Comparison of ENCODE assay signal across 22 mouse cellular contexts in genomic region chr13:94862491-94863230, GRCm38 (mm10). TPM values are rescaled to one million over a fixed set of nuclear protein-coding genes. Genes with fewer than 3 reads are reported as not detected.
"Had no signal": no experiment of that assay in that cellular context is flagged by ENCODE, and none has a peak within 500 bp of the region (broad histone marks: within the 10 kb centered on the region; RNA-seq: fewer than 3 reads in every experiment).

No protein-coding gene starts in this region.

- H3K9ac ChIP-seq: liver, embryonic 15.5 days; midbrain, embryonic 15.5 days; neural tube, embryonic 12.5 days had no signal

- H3K4me2 ChIP-seq: liver, embryonic 11.5 days; liver, embryonic 15.5 days; midbrain, embryonic 11.5 days; midbrain, embryonic 15.5 days; neural tube, embryonic 12.5 days had no signal

- ATAC-seq: lung, postnatal 0 days; midbrain, embryonic 15.5 days had no signal

- H3K36me3 ChIP-seq: limb, embryonic 10.5 days; liver, embryonic 15.5 days; midbrain, embryonic 15.5 days; neural tube, embryonic 12.5 days had no signal

- H3K4me3 ChIP-seq: layer of hippocampus, adult 2 months; limb, embryonic 10.5 days; liver, embryonic 15.5 days; midbrain, embryonic 15.5 days; neural tube, embryonic 12.5 days had no signal

- DNase-seq: kidney, postnatal 10 days; kidney, postnatal 4 days; lung, adult 2 months; lung, postnatal 36 days; right cerebral cortex, postnatal 4 days; spleen, adult 18-20 months; thymus, adult 18-20 months; thymus, postnatal 14 days had no signal

- H3K27ac ChIP-seq: layer of hippocampus, adult 2 months; limb, embryonic 10.5 days; liver, embryonic 15.5 days; midbrain, embryonic 15.5 days; neural tube, embryonic 12.5 days had no signal

- H3K9me3 ChIP-seq: limb, embryonic 10.5 days; liver, embryonic 15.5 days; midbrain, embryonic 15.5 days; neural tube, embryonic 12.5 days had no signal

- H3K4me1 ChIP-seq: limb, embryonic 10.5 days; liver, embryonic 15.5 days; midbrain, embryonic 15.5 days; neural tube, embryonic 12.5 days had no signal

RNA-seq across cellular contexts. Expression of gene Otp, which starts 12.7 kb away (rescaled TPM):
- total RNA-seq: layer of hippocampus, adult 2 months; layer of hippocampus, postnatal 14 days; megakaryocyte progenitor cell, adult 5-6 weeks; monocyte, adult 5-6 weeks; neutrophil, adult 5-6 weeks had no signal
- polyA plus RNA-seq: limb, embryonic 10.5 days; liver, embryonic 11.5 days; liver, embryonic 15.5 days; lung, adult 2 months; lung, postnatal 0 days; stomach, embryonic 14.5 days; urinary bladder, adult 2 months had no signal
